Mouse (Mus musculus): ENCODE measurements around the gene Epsti1.

Gene Epsti1

GRCm38 (mm10) chr14:78015540-78016321, 111.7 kb downstream of the Epsti1 start:
- DNase-seq (ENCODE audit: low read depth, low spot score) = no peak

- DNase-seq (ENCODE audit: low read depth, low spot score) = no peak
Measured at GRCm38 (mm10) chr14:78016398-78016797, 112.4 kb downstream of the Epsti1 start.

GRCm38 (mm10) chr14:78019935-78020334, 115.9 kb downstream of the Epsti1 start:
- DNase-seq (ENCODE audit: low read depth, low spot score) = no peak

- no peak for DNase-seq (ENCODE audit: low read depth, low spot score)
Measured at GRCm38 (mm10) chr14:78038876-78039275, 134.8 kb downstream of the Epsti1 start.

GRCm38 (mm10) chr14:78040643-78041042, 136.6 kb downstream of the Epsti1 start:
- no peak for DNase-seq (ENCODE audit: low read depth, low spot score)

- DNase-seq (ENCODE audit: low read depth, low spot score) = no peak
Measured at GRCm38 (mm10) chr14:78041886-78042526, 138.0 kb downstream of the Epsti1 start.

GRCm38 (mm10) chr14:78043079-78043478, 139.0 kb downstream of the Epsti1 start:
- no peak for DNase-seq (ENCODE audit: low read depth, low spot score)

GRCm38 (mm10) chr14:78048258-78048657, 144.2 kb downstream of the Epsti1 start:
- DNase-seq (ENCODE audit: low read depth, low spot score) = no peak

GRCm38 (mm10) chr14:78048674-78049073, 144.6 kb downstream of the Epsti1 start:
- DNase-seq (ENCODE audit: low read depth, low spot score) = no peak
